Mouse (Mus musculus) heart, embryonic 11.5 days (tissue): ENCODE data around the gene Alcam. TPM values are rescaled to one million over a fixed set of nuclear protein-coding genes. Genes with fewer than 3 reads are reported as not detected.

Experiments used
- ATAC-seq: fragments of 200-750 bp; cut with Nextera tagmentation; replicated peaks from 2 replicates; pipeline ENCODE4 v1.8.0; 2017; ENCODE audit warnings: moderate library complexity; ENCODE audit not compliant: insufficient number of reproducible peaks, low FRiP score, low TSS enrichment
- H3K27ac ChIP-seq: fragments of 300-500 bp; sonication (generic); 2 replicates; pipeline ENCODE4 v1.5.1; 2014; ENCODE audit warnings: mild to moderate bottlenecking, low read depth, low read length
- H3K27me3 ChIP-seq: fragments of 300-500 bp; sonication (generic); 2 replicates; pipeline ENCODE4 v1.6.1; 2014; ENCODE audit warnings: mild to moderate bottlenecking, low read length, mixed read lengths; ENCODE audit not compliant: control insufficient read depth, insufficient read depth
- H3K36me3 ChIP-seq: fragments of 300-500 bp; sonication (generic); 2 replicates; pipeline ENCODE4 v1.6.1; 2014; ENCODE audit warnings: mild to moderate bottlenecking, low read length, moderate library complexity, mixed read lengths; ENCODE audit not compliant: control insufficient read depth, insufficient read depth
- H3K4me1 ChIP-seq: fragments of 300-500 bp; sonication (generic); 2 replicates; pipeline ENCODE4 v1.6.1; 2014; ENCODE audit warnings: low read length; ENCODE audit not compliant: control insufficient read depth, insufficient read depth
- H3K4me2 ChIP-seq: fragments of 300-500 bp; sonication (generic); 2 replicates; pipeline ENCODE4 v1.6.1; 2014; ENCODE audit warnings: mild to moderate bottlenecking, moderate library complexity
- H3K4me3 ChIP-seq: fragments of 300-500 bp; sonication (generic); 2 replicates; pipeline ENCODE4 v1.5.1; 2014; ENCODE audit warnings: low read depth, low read length
- H3K9ac ChIP-seq: fragments of 300-500 bp; sonication (generic); 2 replicates; pipeline ENCODE4 v1.6.1; 2014; ENCODE audit warnings: mild to moderate bottlenecking, low read depth, low read length, moderate library complexity
- H3K9me3 ChIP-seq: fragments of 300-500 bp; sonication (generic); replicated peaks from 2 replicates; pipeline ENCODE4 v1.6.1; 2016; ENCODE audit warnings: low read length; ENCODE audit not compliant: control insufficient read depth
- WGBS: fragments of 180-500 bp; shearing (Covaris S2); extraction: QIAGEN DNeasy Blood & Tissue Kit; methylation state at CpG from one replicate; pipeline ENCODE4 v1.1.7; 2014; ENCODE audit not compliant: insufficient replicate concordance; 5-methylcytosine and 5-hydroxymethylcytosine counted together
- polyA plus RNA-seq: library from polyadenylated mRNA; unstranded; fragments of >200 nt; fragmentation: Nextera tagmentation; extraction: Ambion mirVana; gene quantifications from 2 replicates; pipeline ENCODE4 v1.2.1, GENCODE M21; 2014

Alcam gene
- polyA plus RNA-seq, 1 experiment from 2014 or later: 42.3 TPM

DNA sequence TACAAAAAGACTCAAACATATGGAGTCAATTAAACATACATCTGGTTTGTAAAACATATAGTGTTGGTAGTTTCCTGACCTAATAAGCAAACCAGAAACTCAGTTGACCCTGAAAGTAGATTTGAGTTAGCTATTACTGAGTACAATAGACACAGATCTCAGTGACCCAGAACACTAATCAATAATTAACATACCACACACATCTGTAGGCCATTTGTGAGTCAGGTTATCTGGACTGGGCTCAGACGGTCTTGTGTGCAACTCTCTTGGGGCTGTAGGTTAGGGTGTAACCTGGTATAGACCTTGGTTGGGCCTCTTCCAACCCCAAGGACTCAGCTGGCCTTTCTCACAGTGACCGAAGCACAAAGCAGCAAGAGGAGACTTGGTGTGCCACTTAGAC lies 211.7 kb downstream of the Alcam start:
- H3K4me3 ChIP-seq: no peak overlapping the region
- no peaks in the 10 kb centered on the region for H3K36me3 ChIP-seq
- no peak for ATAC-seq
- no peak overlapping the region for H3K4me2 ChIP-seq
- no peak overlapping the region for H3K27ac ChIP-seq
- H3K4me1 ChIP-seq: no peaks in the 10 kb centered on the region
- WGBS: 78% methylated on average over 2 of the region's 2 CpGs
- no peaks in the 10 kb centered on the region for H3K9me3 ChIP-seq
- no peaks in the 10 kb centered on the region for H3K27me3 ChIP-seq
- H3K9ac ChIP-seq: no peak overlapping the region

DNA sequence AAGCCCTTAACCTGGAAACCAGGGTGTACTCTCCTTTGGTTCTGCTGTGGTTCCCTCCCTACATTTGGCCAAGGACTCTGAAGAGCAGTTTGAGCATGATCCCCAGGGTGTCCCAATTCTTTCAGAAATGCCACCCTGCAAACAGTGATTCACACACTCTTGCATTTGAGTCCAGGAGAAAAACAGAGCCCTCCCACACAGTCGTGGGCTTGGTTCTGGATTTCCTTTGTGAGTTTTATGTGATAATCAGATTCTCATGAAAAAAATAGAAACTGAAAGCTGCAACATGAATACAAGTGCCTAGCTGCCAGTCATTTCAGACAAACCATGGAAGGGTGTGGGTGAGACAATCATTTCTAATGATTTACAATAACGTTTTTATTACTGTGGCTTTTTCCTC lies 223.9 kb downstream of the Alcam start:
- Histone ChIP-seq H3K27me3 (no peaks in the 10 kb centered on the region), H3K4me1 (no peaks in the 10 kb centered on the region), H3K4me3 (no peak overlapping the region), H3K36me3 (no peaks in the 10 kb centered on the region), H3K4me2 (no peak overlapping the region), H3K9ac (no peak overlapping the region), H3K9me3 (no peaks in the 10 kb centered on the region), H3K27ac (no peak overlapping the region)
- ATAC-seq: no peak
- WGBS: 62% methylated on average over 2 of the region's 2 CpGs

DNA sequence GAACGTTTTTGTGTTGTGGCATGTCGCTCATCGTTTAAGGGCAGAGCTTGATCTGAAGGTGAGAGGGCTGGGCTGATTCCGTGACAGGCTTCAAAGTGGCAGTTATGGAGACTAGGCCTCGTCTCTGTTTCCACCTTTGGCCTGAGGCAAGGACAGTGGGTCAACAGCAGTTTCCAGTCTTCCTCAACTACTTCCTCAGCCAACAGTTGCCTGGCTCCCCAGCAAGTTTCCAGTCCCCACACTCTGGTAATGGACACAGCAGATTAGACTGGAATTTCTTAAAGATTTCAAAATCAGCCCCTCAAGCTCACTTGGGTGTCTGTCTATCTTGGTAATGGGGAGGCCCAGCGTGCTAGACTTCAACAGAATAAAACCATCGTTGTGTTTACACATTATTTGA lies 224.4 kb downstream of the Alcam start:
- Histone ChIP-seq H3K4me2 (no peak overlapping the region), H3K36me3 (no peaks in the 10 kb centered on the region), H3K4me3 (no peak overlapping the region), H3K9ac (no peak overlapping the region), H3K27ac (no peak overlapping the region), H3K9me3 (no peaks in the 10 kb centered on the region), H3K4me1 (no peaks in the 10 kb centered on the region), H3K27me3 (no peaks in the 10 kb centered on the region)
- no peak for ATAC-seq
- WGBS: 61% methylated on average over 7 of the region's 7 CpGs

DNA sequence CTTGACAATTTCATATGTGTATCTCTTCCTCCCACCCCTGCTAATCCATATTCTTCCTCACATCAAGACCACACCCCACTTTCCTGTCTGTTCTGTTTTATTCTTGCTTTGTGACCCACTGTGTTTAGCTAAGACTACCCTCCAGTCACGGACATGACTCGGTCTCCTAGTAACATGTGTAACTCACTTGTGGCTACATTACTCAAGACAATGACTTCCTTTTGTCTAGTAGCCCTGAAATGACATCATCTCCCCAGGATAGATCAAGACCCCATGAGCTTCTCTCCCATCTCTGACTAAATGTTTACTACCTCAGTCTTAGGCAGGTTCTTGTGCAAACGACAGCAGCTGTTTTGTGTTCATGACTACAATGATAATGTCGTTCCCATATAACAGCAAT lies 231.0 kb downstream of the Alcam start:
- WGBS: 67% methylated on average over 4 of the region's 4 CpGs
- no peak for ATAC-seq
- Histone ChIP-seq H3K4me2 (no peak overlapping the region), H3K36me3 (no peaks in the 10 kb centered on the region), H3K9ac (no peak overlapping the region), H3K4me1 (no peaks in the 10 kb centered on the region), H3K27me3 (no peaks in the 10 kb centered on the region), H3K27ac (no peak overlapping the region), H3K4me3 (no peak overlapping the region), H3K9me3 (no peaks in the 10 kb centered on the region)

DNA sequence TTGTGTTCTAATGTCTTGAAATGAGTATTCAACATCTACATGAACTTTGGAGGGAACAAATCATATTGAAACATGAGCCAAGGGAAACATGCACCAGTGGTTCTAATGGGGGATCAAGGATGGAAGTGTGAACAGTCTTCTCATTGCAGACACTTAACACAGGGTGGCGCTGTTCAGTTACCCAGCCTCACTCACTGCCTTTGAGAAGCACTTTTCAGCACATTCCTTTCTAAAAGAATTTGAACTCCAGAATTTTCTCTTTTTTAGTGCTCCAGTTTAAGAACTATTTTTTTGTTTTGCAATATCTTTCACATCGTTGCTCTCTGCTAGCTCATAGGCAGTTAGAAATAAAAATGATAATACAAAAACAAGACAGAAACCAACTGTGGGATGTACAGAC lies 234.8 kb downstream of the Alcam start:
- H3K36me3 ChIP-seq: no peaks in the 10 kb centered on the region
- H3K27me3 ChIP-seq: no peaks in the 10 kb centered on the region
- H3K9me3 ChIP-seq: no peaks in the 10 kb centered on the region
- no peak overlapping the region for H3K4me2 ChIP-seq
- H3K4me1 ChIP-seq: 0 out of 2 replicates have a peak, but pooled peaks cover 4% of the 10 kb centered on the region
- no peak overlapping the region for H3K4me3 ChIP-seq
- 19% methylated on average over 2 of the region's 2 CpGs for WGBS
- ATAC-seq: no peak
- H3K27ac ChIP-seq: no peak overlapping the region
- no peak overlapping the region for H3K9ac ChIP-seq

DNA sequence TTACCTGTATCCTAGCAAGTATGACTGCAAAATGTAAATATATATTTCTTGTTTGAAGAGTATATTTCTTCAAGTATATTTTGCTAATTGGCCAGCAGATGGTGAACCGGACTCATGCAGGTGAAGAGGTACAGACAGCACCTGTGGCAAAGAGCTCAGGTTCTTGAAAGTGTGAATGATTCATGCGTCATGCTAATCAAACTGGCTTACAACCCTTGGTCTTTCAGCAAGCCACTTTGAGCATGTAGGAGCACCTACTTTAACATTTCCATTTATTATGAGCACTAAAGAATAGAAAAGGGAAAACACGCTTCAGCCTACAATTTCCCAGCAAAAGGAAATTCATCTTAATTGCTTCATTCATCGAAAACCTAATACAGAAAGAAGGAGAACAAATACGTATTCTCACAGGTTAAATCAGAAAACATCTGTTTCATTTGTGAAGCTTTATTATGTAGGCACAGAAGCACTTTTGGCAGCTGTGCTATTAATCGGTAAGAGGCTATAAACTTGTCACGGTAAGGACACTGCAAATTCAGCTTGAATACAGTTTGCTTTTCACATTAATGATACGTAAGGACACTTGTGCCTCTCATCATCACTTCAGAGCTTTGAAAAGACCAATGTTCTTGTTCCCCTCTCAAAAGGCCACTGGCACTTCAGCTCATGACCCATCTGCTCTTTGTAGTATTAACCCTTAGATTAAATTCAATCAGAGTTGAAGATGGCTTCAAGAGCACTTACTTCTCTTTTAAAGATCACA lies 242.8 kb downstream of the Alcam start:
- 0 out of 2 replicates have a peak, but pooled peaks cover under 1% of the 10 kb centered on the region for H3K4me1 ChIP-seq
- 84% methylated on average over 8 of the region's 8 CpGs for WGBS
- no peak overlapping the region for H3K4me3 ChIP-seq
- no peak overlapping the region for H3K4me2 ChIP-seq
- H3K27ac ChIP-seq: no peak overlapping the region
- ATAC-seq: no peak
- no peak overlapping the region for H3K9ac ChIP-seq
- no peaks in the 10 kb centered on the region for H3K36me3 ChIP-seq
- no peaks in the 10 kb centered on the region for H3K9me3 ChIP-seq
- no peaks in the 10 kb centered on the region for H3K27me3 ChIP-seq

DNA sequence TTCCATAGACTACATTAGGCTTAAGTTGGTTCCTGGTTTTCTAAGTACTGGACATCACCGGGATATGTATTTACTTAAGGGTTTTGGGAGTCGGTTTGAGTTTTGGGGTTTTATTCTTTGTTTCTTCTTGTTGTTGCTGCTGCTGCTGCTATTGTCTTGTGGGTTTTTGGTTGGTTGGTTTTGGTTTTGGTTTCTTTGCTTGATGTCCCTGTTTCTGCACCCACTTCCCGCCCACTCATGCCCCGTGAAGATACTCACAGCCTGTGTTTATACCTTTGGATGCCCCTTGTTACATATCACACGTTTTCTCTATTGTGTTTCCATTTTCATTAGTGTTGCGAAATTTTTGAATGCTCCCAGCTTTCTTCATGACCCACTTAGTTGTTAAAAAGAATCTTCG lies 253.8 kb downstream of the Alcam start:
- Histone ChIP-seq H3K4me1 (no peaks in the 10 kb centered on the region), H3K27ac (no peak overlapping the region), H3K27me3 (no peaks in the 10 kb centered on the region), H3K9ac (no peak overlapping the region), H3K36me3 (peaks cover 16% of the 10 kb centered on the region), H3K4me3 (no peak overlapping the region), H3K4me2 (no peak overlapping the region), H3K9me3 (no peaks in the 10 kb centered on the region)
- 91% methylated on average over 7 of the region's 7 CpGs for WGBS
- ATAC-seq: no peak
